Mouse (Mus musculus) stomach, embryonic 15.5 days (tissue): ENCODE results near the gene Ptprf. TPM values are rescaled to one million over a fixed set of nuclear protein-coding genes. Genes with fewer than 3 reads are reported as not detected.

Source experiments
- ATAC-seq: fragments of 200-750 bp; cut with Nextera tagmentation; 2 replicates; pipeline ENCODE4 v1.8.0; 2017; ENCODE audit warnings: low read depth, moderate number of reproducible peaks, moderate TSS enrichment; ENCODE audit not compliant: insufficient read depth, low FRiP score
- H3K27ac ChIP-seq: fragments of 300-500 bp; sonication (generic); 2 replicates; pipeline ENCODE4 v1.5.1; 2015; ENCODE audit warnings: mild to moderate bottlenecking, inconsistent platforms
- H3K27me3 ChIP-seq: fragments of 300-500 bp; sonication (generic); replicated peaks from 2 replicates; pipeline ENCODE4 v1.6.1; 2015; ENCODE audit warnings: inconsistent platforms
- H3K36me3 ChIP-seq: fragments of 300-500 bp; sonication (generic); 2 replicates; pipeline ENCODE4 v1.6.1; 2015; ENCODE audit warnings: inconsistent platforms
- H3K4me1 ChIP-seq: fragments of 300-500 bp; sonication (generic); 2 replicates; pipeline ENCODE4 v1.6.1; 2015; ENCODE audit warnings: inconsistent platforms
- H3K4me2 ChIP-seq: fragments of 300-500 bp; sonication (generic); 2 replicates; pipeline ENCODE4 v1.6.1; 2015; ENCODE audit warnings: mild to moderate bottlenecking, inconsistent platforms
- H3K4me3 ChIP-seq: fragments of 300-500 bp; sonication (generic); replicated peaks from 2 replicates; pipeline ENCODE4 v1.5.1; 2015; ENCODE audit warnings: inconsistent platforms
- H3K9ac ChIP-seq: fragments of 300-500 bp; sonication (generic); 2 replicates; pipeline ENCODE4 v1.6.1; 2015; ENCODE audit warnings: inconsistent platforms
- H3K9me3 ChIP-seq: fragments of 300-500 bp; sonication (generic); 2 replicates; pipeline ENCODE4 v1.6.1; 2016; ENCODE audit warnings: inconsistent platforms
- WGBS: fragments of 180-500 bp; shearing (Covaris S2); methylation state at CpG from one replicate; pipeline ENCODE4 v1.1.7; 2015; 5-methylcytosine and 5-hydroxymethylcytosine counted together
- polyA plus RNA-seq: library from polyadenylated mRNA; unstranded; fragments of >200 nt; fragmentation: Nextera tagmentation; extraction: Ambion mirVana; gene quantifications from 2 replicates; pipeline ENCODE4 v1.2.1, GENCODE M21; 2015

The Ptprf gene
- 79.2 and 85.6 TPM in 2 replicates for polyA plus RNA-seq

DNA sequence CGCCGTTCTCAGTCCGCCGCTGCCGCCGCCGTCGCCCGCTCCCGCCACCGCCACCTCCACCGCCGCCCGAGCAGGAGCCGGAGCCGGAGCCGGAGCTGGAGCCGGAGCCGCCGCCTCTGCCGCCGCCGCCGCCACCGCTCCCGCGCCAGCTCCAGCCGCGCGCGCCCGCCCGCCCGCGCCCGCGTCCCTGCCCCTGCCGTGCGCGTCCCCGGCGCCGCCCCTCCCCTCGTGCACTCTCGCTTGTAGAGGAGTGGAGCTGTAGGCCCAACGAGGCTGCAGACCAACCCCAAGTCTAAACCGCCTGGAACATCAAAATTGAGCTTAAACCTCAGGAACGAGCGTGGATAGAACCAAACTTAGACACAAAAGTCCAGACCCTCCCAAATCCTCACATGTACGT lies at the start of gene Ptprf:
Gene Ptprf, minus strand, starts transcription at position 175 of the 400 bp plus-strand sequence.
- Histone ChIP-seq H3K27ac (peak within 1 kb of the TSS; percentile 93), H3K27me3 (no peaks in the 10 kb centered on the region), H3K9me3 (no peaks in the 10 kb centered on the region), H3K36me3 (no peaks in the 10 kb centered on the region), H3K4me1 (peaks cover 36% of the 10 kb centered on the region), H3K9ac (peak within 1 kb of the TSS; percentile 77), H3K4me2 (peak within 1 kb of the TSS; percentile 73), H3K4me3 (peak within 1 kb of the TSS; percentile 82)
- 2% methylated on average over 34 of the region's 50 CpGs for WGBS
- peak; percentile 32; the same call in 1 of the 2 replicates for ATAC-seq

DNA sequence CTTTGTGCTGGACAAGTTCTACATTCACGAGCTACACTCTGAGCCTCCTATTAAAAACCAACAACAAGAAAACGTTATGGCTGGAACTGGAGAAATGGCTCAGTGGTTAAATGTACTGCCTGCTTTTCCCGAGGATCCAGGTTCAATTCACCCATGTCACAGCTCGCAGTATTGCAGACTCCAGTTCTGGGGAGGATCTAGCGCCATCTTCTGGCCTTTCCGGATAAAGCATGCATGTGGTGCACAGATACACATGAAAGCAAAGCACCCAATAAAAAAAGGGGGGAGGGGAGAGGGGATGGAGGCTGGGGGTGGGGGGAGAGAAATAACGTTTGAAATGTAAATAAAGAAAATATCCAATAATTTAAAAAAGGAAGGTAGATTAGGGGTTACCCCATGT lies 45.5 kb upstream of the Ptprf start:
- H3K27ac ChIP-seq, result no peak overlapping the region
- 14% methylated on average over 7 of the region's 7 CpGs for WGBS
- no peak for ATAC-seq
- no peak overlapping the region for H3K4me2 ChIP-seq
- H3K36me3 ChIP-seq, result no peaks in the 10 kb centered on the region
- no peaks in the 10 kb centered on the region for H3K9me3 ChIP-seq
- H3K27me3 ChIP-seq, result no peaks in the 10 kb centered on the region
- H3K4me3 ChIP-seq, result no peak overlapping the region
- no peak overlapping the region for H3K9ac ChIP-seq
- no peaks in the 10 kb centered on the region for H3K4me1 ChIP-seq

DNA sequence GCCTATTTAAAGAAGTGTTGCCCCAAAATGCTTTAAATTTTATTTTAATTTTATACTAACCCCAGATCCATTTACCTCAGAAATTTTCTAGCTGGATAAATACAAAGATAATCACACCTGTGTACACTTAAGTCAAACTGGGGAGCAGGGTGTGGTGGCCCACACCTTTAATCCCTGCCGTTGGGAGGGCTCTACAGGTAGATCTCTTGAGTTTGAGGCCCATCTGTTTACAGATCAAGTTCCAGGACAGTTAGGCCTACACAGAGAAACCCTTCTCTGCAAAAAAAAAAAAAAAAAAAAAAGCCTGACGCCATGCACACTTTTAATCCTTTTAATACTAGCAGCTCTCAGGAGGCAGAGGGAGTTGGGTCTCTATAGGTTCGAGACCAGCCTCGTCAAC lies 44.8 kb upstream of the Ptprf start:
- no peaks in the 10 kb centered on the region for H3K9me3 ChIP-seq
- WGBS, result 62% methylated on average over 4 of the region's 4 CpGs
- no peak overlapping the region for H3K4me2 ChIP-seq
- no peaks in the 10 kb centered on the region for H3K36me3 ChIP-seq
- no peak overlapping the region for H3K4me3 ChIP-seq
- no peak for ATAC-seq
- H3K9ac ChIP-seq, result no peak overlapping the region
- H3K27me3 ChIP-seq, result no peaks in the 10 kb centered on the region
- H3K27ac ChIP-seq, result no peak overlapping the region
- no peaks in the 10 kb centered on the region for H3K4me1 ChIP-seq

DNA sequence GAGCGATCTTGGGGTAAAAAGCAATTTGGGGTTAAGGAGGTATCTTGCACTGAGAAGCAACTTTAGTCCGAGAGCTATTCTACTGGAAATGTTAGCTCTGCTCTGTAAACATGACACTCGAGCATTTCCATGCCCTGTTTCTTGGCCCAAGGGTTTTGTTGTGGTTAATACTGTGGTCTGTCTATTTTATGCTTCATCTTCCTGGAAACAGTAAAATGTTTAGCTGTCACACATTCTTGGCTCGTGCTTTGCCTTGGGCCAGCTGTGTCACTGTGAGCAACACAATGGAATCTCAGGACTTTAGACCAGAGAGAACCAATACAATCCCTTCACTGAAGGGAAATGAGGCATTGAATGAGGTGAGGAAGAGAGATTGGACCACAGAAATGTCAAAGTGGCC lies 40.6 kb upstream of the Ptprf start:
- Histone ChIP-seq H3K4me1 (no peaks in the 10 kb centered on the region), H3K27ac (0 out of 2 replicates have a peak overlapping the region, but pooled peaks have one; percentile 18), H3K4me2 (no peak overlapping the region), H3K4me3 (no peak overlapping the region), H3K9ac (no peak overlapping the region), H3K27me3 (no peaks in the 10 kb centered on the region), H3K9me3 (no peaks in the 10 kb centered on the region), H3K36me3 (no peaks in the 10 kb centered on the region)
- no peak for ATAC-seq
- WGBS, result 30% methylated on average over 4 of the region's 4 CpGs

DNA sequence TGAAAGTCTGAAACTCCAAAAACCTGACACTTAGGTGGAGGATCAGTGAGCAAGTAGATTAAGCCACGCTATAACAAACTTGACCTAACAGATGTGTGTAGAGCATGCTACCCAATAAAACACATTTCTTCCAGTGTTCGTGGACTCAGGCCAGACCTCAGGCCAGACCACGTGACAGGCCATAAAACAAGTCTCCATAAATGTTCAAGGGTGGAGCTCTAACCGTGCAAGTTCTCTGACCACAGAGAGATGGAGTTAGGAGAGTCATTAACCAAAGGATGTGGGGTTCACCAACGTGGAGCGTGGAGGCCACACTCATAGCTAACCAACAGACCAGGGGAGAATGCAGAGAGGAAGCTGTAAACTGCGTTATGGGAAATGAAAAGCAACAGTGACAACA lies 35.3 kb upstream of the Ptprf start:
- WGBS, result 58% methylated on average over 7 of the region's 7 CpGs
- no peaks in the 10 kb centered on the region for H3K36me3 ChIP-seq
- no peak for ATAC-seq
- H3K27me3 ChIP-seq, result no peaks in the 10 kb centered on the region
- no peak overlapping the region for H3K4me3 ChIP-seq
- H3K4me2 ChIP-seq, result no peak overlapping the region
- H3K9me3 ChIP-seq, result no peaks in the 10 kb centered on the region
- no peaks in the 10 kb centered on the region for H3K4me1 ChIP-seq
- H3K27ac ChIP-seq, result no peak overlapping the region
- no peak overlapping the region for H3K9ac ChIP-seq

DNA sequence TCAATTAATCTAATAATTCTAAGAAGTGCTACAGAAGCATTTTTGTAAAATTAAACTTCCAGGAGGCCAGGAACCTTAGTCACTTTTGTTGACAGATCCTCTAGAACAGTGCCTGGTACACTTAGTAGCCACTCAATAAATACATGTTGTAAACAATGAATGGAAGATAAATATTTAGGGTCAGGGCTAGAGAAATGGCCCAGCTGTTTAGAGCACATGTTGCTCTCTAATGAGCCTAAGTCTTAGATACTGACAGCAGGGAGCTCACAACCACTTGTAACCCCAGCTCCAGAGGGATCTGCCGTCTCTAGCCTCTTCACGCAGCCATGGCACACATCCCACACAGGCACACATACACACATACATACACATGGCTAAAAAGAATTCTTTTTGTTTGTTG lies 29.4 kb upstream of the Ptprf start:
- H3K27ac ChIP-seq, result 0 out of 2 replicates have a peak overlapping the region, but pooled peaks have one; percentile 17
- no peaks in the 10 kb centered on the region for H3K9me3 ChIP-seq
- H3K4me2 ChIP-seq, result no peak overlapping the region
- no peaks in the 10 kb centered on the region for H3K36me3 ChIP-seq
- no peaks in the 10 kb centered on the region for H3K27me3 ChIP-seq
- no peak for ATAC-seq
- H3K9ac ChIP-seq, result no peak overlapping the region
- WGBS, result 62% methylated on average over 2 of the region's 2 CpGs
- H3K4me3 ChIP-seq, result no peak overlapping the region
- no peaks in the 10 kb centered on the region for H3K4me1 ChIP-seq

DNA sequence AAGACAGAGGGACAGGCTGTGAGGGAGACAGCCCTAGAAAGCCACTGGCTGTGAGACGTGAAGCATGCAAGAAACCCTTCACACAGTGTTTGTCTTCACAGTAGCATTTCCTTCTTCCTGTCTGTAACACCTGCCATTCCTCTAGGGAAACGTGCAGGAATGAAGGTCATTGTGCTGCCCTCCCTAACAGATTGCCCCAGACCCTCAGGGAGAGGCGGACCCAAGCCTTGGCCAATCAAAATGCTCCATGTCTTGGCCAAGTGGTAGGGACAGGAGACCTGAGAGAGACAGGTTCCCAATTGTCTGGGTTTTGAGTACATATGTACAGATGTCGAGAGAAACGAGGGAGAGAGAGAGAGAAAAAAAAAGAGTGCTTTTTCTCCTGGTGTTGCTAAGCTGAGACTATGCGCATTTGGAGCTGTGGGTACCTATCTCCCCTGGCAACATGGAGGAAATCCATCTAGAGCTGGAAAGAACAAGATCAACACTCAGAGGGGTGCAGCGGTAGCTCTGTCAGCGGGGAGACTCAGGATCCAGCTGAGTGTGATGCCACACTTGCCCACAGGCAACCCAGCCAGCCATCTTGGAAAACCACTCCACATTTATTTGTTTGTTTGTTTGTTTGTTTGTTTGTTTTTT lies 28.6 kb upstream of the Ptprf start:
- Histone ChIP-seq H3K9ac (no peak overlapping the region), H3K36me3 (no peaks in the 10 kb centered on the region)
- peak; percentile 86 for ATAC-seq

DNA sequence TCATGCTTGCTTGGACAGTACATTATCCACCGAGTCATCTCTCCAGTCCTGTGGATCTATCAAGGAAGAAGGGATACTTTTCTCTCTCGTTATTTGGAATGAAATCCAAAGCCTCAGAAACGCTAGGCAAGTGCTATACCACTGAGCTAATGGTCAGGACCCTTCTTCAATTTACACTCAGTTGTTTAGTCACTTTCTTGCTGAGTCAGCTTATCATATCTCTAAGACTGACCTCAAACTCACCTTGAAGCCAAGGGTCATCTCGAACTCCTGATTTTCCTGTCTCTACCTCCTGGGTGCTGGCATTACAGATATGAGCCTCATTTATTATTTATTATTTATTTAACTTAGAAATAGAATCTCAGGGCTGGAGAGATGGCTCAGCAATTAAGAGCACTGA lies 25.5 kb upstream of the Ptprf start:
- Histone ChIP-seq H3K4me2 (no peak overlapping the region), H3K36me3 (no peaks in the 10 kb centered on the region), H3K9ac (no peak overlapping the region), H3K4me1 (0 out of 2 replicates have a peak, but pooled peaks cover 8% of the 10 kb centered on the region), H3K4me3 (no peak overlapping the region), H3K27ac (no peak overlapping the region), H3K9me3 (no peaks in the 10 kb centered on the region), H3K27me3 (no peaks in the 10 kb centered on the region)
- ATAC-seq, result no peak
- 74% methylated on average over 4 of the region's 4 CpGs for WGBS

More for the DNA sequence above, 28.6 kb upstream of the Ptprf start:
- Histone ChIP-seq H3K27me3 (no peaks in the 10 kb centered on the region), H3K27ac (peak overlapping the region; percentile 64), H3K4me3 (no peak overlapping the region), H3K4me2 (no peak overlapping the region; the same call in 1 of the 2 replicates), H3K4me1 (0 out of 2 replicates have a peak, but pooled peaks cover 8% of the 10 kb centered on the region), H3K9me3 (no peaks in the 10 kb centered on the region)
- 31% methylated on average over 8 of the region's 8 CpGs for WGBS

DNA sequence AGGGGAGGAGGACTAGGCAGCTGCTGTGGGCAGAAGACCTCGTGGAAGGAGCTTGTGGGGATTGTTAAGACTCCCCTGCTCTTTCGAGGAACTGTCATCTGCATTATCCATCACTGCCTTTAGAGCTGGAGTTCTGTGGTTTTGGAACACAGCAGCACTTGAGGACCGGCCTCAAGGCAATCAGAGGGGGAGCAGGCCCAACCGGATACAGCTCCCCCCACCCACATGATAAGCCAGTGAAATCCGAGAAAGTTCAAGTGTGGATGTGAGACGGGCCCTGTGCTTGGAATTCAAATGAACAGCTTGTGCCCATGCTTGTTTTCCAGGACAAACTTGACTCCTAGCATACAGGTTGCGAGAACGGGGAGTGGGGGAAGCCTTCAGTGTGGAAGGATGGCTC lies 24.1 kb upstream of the Ptprf start:
- no peak overlapping the region for H3K9ac ChIP-seq
- H3K36me3 ChIP-seq, result no peaks in the 10 kb centered on the region
- H3K4me2 ChIP-seq, result no peak overlapping the region
- WGBS, result 25% methylated on average over 8 of the region's 8 CpGs
- H3K4me1 ChIP-seq, result 0 out of 2 replicates have a peak, but pooled peaks cover 8% of the 10 kb centered on the region
- no peak for ATAC-seq
- H3K27me3 ChIP-seq, result no peaks in the 10 kb centered on the region
- no peak overlapping the region for H3K27ac ChIP-seq
- no peaks in the 10 kb centered on the region for H3K9me3 ChIP-seq
- H3K4me3 ChIP-seq, result no peak overlapping the region

DNA sequence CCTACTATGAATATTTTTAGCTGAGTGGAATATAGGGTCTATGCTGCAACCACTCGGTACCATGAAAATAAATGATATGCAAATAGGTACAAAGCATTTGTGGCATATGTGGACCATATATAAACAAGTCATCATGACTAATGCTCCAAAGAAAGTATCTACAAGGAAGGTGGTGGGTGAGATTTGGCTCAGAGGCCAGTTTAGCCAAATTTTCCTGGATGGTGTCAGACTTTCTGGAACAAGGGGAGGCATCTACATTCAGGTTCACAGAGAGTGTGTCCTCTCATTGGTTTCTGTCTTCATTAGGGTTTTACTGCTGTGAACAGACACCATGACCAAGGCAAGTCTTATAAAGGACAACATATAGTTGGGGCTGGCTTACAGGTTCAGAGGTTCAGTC lies 19.3 kb upstream of the Ptprf start:
- Histone ChIP-seq H3K36me3 (no peaks in the 10 kb centered on the region), H3K9ac (no peak overlapping the region), H3K4me1 (0 out of 2 replicates have a peak, but pooled peaks cover 6% of the 10 kb centered on the region), H3K4me3 (no peak overlapping the region), H3K9me3 (no peaks in the 10 kb centered on the region), H3K27ac (no peak overlapping the region), H3K27me3 (no peaks in the 10 kb centered on the region), H3K4me2 (no peak overlapping the region)
- no peak for ATAC-seq
- WGBS, result 90% methylated on average over 1 of the region's 1 CpGs

DNA sequence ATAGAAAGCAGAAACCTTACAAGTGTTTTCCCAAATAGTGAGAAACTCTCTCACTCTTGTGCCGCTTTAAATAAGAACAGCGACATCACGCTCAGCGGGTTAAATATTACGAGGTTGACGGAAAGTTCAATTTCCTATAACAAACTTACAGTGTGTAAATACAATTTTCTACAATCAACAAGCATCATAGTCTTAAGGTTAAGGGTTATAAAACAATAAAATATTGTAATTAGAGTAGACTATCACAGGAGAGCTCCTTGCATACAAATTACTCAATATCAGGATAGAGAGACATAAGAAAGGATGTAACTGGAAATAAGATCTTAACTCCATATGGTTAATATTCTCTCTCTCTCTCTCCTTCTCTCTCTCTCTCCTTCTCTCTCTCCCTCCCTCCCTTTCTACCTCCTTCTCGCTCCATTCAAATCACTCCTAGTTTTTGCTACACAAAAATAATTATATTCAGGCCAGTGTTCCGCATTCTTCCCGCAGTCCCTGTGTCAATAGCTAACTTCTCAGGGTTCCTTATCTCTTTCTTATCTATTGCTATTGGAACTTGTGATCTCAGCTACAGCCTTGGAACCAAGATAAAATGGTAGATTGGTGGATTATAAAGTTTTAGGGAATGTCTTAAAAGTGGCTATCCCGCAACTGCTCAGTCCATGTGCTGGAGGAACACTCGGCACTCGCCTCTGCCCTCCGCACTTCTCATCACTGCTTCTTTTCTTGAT lies 16.5 kb upstream of the Ptprf start:
- H3K27me3 ChIP-seq, result no peaks in the 10 kb centered on the region
- no peak overlapping the region for H3K4me2 ChIP-seq
- 84% methylated on average over 13 of the region's 13 CpGs for WGBS
- H3K4me3 ChIP-seq, result no peak overlapping the region
- no peaks in the 10 kb centered on the region for H3K36me3 ChIP-seq
- peaks cover 3% of the 10 kb centered on the region; the same call in 1 of the 2 replicates for H3K4me1 ChIP-seq
- H3K27ac ChIP-seq, result no peak overlapping the region
- no peak overlapping the region for H3K9ac ChIP-seq
- no peaks in the 10 kb centered on the region for H3K9me3 ChIP-seq
- ATAC-seq, result no peak

DNA sequence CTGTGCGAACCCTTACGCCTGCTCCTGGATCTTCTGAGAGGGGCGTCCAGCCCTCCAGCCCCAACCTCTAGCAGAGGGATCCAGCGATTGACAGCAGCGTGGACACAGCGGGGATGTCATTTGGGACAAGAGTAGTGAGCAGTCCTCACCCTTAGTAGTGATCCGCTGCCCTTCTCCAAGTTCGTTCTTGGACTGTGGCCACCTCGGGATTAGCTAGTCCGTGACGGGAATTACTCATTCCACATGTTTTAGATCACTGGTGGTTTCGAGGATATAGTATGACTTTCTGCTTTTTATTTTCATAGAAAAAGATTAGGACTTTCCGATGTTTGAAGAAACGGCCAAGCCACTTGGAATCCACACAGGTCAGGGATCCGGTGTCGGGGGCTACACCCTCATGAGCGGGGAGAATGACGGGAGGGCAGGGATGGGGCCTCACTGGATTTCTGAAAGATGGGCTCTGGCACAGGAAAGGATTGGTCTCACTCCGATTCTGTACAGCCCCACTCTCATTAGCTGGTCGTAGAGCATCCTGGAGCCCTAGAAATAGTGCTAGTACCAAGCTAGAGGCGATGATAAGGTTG lies 15.0 kb upstream of the Ptprf start:
- Histone ChIP-seq H3K27me3 (no peaks in the 10 kb centered on the region), H3K4me2 (peak overlapping the region; percentile 6; the same call in 1 of the 2 replicates), H3K36me3 (no peaks in the 10 kb centered on the region), H3K27ac (no peak overlapping the region), H3K4me3 (no peak overlapping the region), H3K4me1 (peaks cover 3% of the 10 kb centered on the region; the same call in 1 of the 2 replicates), H3K9me3 (no peaks in the 10 kb centered on the region), H3K9ac (no peak overlapping the region)
- no peak for ATAC-seq
- 65% methylated on average over 21 of the region's 21 CpGs for WGBS
